Mouse (Mus musculus): ENCODE results near the gene Chaf1a. TPM values are rescaled to one million over a fixed set of nuclear protein-coding genes. Genes with fewer than 3 reads are reported as not detected.
"Not testable (repeated sequence)": the region's sequence is repeated elsewhere in the genome, so short reads cannot be mapped to it uniquely, and the experiment has no call there.

Chaf1a gene
- polyA plus RNA-seq, 1 experiment from 2014 or later, result 24.0 TPM

- not testable (repeated sequence) for H3K4me3 ChIP-seq (ENCODE audit: low read length); H3K27me3 ChIP-seq (ENCODE audit: control insufficient read depth, insufficient read depth, low read depth, low read length); H3K27ac ChIP-seq (ENCODE audit: low read length); H3K9ac ChIP-seq (ENCODE audit: low read length); H3K4me2 ChIP-seq (ENCODE audit: low read depth, low read length); H3K4me1 ChIP-seq (replicated peaks; ENCODE audit: control insufficient read depth, insufficient read depth, low read length); ATAC-seq (ENCODE audit: low read depth); H3K9me3 ChIP-seq (ENCODE audit: control insufficient read depth, low read length)
- peaks cover 16% of the 10 kb centered on the region for H3K36me3 ChIP-seq (ENCODE audit: control insufficient read depth, insufficient read depth, low read length)
- 95% methylated on average over 2 of the region's 5 CpGs for WGBS
Observed at GRCm38 (mm10) chr17:56104821-56105220, 64.6 kb downstream of the Chaf1a start.

GRCm38 (mm10) chr17:56106436-56106835 lies 66.2 kb downstream of the Chaf1a start:
- H3K4me1 ChIP-seq (replicated peaks; ENCODE audit: control insufficient read depth, insufficient read depth, low read length); H3K4me2 ChIP-seq (ENCODE audit: low read depth, low read length); H3K27ac ChIP-seq (ENCODE audit: low read length); ATAC-seq (ENCODE audit: low read depth); H3K9me3 ChIP-seq (ENCODE audit: control insufficient read depth, low read length); H3K36me3 ChIP-seq (ENCODE audit: control insufficient read depth, insufficient read depth, low read length); H3K4me3 ChIP-seq (ENCODE audit: low read length); H3K9ac ChIP-seq (ENCODE audit: low read length); H3K27me3 ChIP-seq (ENCODE audit: control insufficient read depth, insufficient read depth, low read depth, low read length): not testable (repeated sequence)
- WGBS, result 95% methylated on average over 4 of the region's 4 CpGs

GRCm38 (mm10) chr17:56106981-56107380 lies 66.7 kb downstream of the Chaf1a start:
- Histone ChIP-seq H3K27ac (ENCODE audit: low read length) (no peak overlapping the region), H3K4me2 (ENCODE audit: low read depth, low read length) (no peak overlapping the region), H3K9ac (ENCODE audit: low read length) (no peak overlapping the region), H3K36me3 (ENCODE audit: control insufficient read depth, insufficient read depth, low read length) (peaks cover 6% of the 10 kb centered on the region; the same call in 1 of the 2 replicates), H3K27me3 (ENCODE audit: control insufficient read depth, insufficient read depth, low read depth, low read length) (no peaks in the 10 kb centered on the region), H3K4me1 (replicated peaks; ENCODE audit: control insufficient read depth, insufficient read depth, low read length) (no peaks in the 10 kb centered on the region), H3K9me3 (ENCODE audit: control insufficient read depth, low read length) (no peaks in the 10 kb centered on the region), H3K4me3 (ENCODE audit: low read length) (no peak overlapping the region)
- ATAC-seq (ENCODE audit: low read depth), result no peak
- WGBS, result 58% methylated on average over 4 of the region's 4 CpGs

GRCm38 (mm10) chr17:56107736-56108135 lies 67.5 kb downstream of the Chaf1a start:
- Histone ChIP-seq H3K27me3 (ENCODE audit: control insufficient read depth, insufficient read depth, low read depth, low read length) (no peaks in the 10 kb centered on the region), H3K4me1 (replicated peaks; ENCODE audit: control insufficient read depth, insufficient read depth, low read length) (no peaks in the 10 kb centered on the region), H3K9me3 (ENCODE audit: control insufficient read depth, low read length) (no peaks in the 10 kb centered on the region), H3K4me3 (ENCODE audit: low read length) (no peak overlapping the region), H3K9ac (ENCODE audit: low read length) (no peak overlapping the region), H3K36me3 (ENCODE audit: control insufficient read depth, insufficient read depth, low read length) (no peaks in the 10 kb centered on the region), H3K4me2 (ENCODE audit: low read depth, low read length) (no peak overlapping the region), H3K27ac (ENCODE audit: low read length) (no peak overlapping the region)
- whole genome bisulfite sequencing, result 52% methylated on average over 2 of the region's 2 CpGs
- no peak for ATAC-seq (ENCODE audit: low read depth)

- Histone ChIP-seq H3K27ac (ENCODE audit: low read length) (no peak overlapping the region; the same call in 1 of the 2 replicates), H3K4me1 (replicated peaks; ENCODE audit: control insufficient read depth, insufficient read depth, low read length) (no peaks in the 10 kb centered on the region), H3K4me3 (ENCODE audit: low read length) (no peak overlapping the region), H3K27me3 (ENCODE audit: control insufficient read depth, insufficient read depth, low read depth, low read length) (no peaks in the 10 kb centered on the region), H3K9ac (ENCODE audit: low read length) (no peak overlapping the region; the same call in 1 of the 2 replicates), H3K4me2 (ENCODE audit: low read depth, low read length) (no peak overlapping the region), H3K36me3 (ENCODE audit: control insufficient read depth, insufficient read depth, low read length) (no peaks in the 10 kb centered on the region), H3K9me3 (ENCODE audit: control insufficient read depth, low read length) (no peaks in the 10 kb centered on the region)
- whole genome bisulfite sequencing, result 74% methylated on average over 6 of the region's 6 CpGs
- peak; percentile 75 for ATAC-seq (ENCODE audit: low read depth)
Observed at GRCm38 (mm10) chr17:56108334-56109044, 68.2 kb downstream of the Chaf1a start.

GRCm38 (mm10) chr17:56109219-56110051 lies 69.2 kb downstream of the Chaf1a start, which contains the start of gene Plin4:
Gene Plin4 (minus strand): TSS chr17:56109803.
- H3K4me3 ChIP-seq (ENCODE audit: low read length), result no peak within 1 kb of the TSS
- peak; percentile 12; the same call in 1 of the 2 replicates for ATAC-seq (ENCODE audit: low read depth)
- 46% methylated on average over 8 of the region's 10 CpGs for WGBS
- no peak within 1 kb of the TSS; the same call in 1 of the 2 replicates for H3K9ac ChIP-seq (ENCODE audit: low read length)
- H3K36me3 ChIP-seq (ENCODE audit: control insufficient read depth, insufficient read depth, low read length), result no peaks in the 10 kb centered on the region
- H3K27me3 ChIP-seq (ENCODE audit: control insufficient read depth, insufficient read depth, low read depth, low read length), result no peaks in the 10 kb centered on the region
- H3K27ac ChIP-seq (ENCODE audit: low read length), result peak within 1 kb of the TSS; percentile 9; the same call in 1 of the 2 replicates
- H3K9me3 ChIP-seq (ENCODE audit: control insufficient read depth, low read length), result no peaks in the 10 kb centered on the region
- no peaks in the 10 kb centered on the region for H3K4me1 ChIP-seq (replicated peaks; ENCODE audit: control insufficient read depth, insufficient read depth, low read length)
- no peak within 1 kb of the TSS for H3K4me2 ChIP-seq (ENCODE audit: low read depth, low read length)

GRCm38 (mm10) chr17:56110571-56110970 lies 70.3 kb downstream of the Chaf1a start:
- H3K4me1 ChIP-seq (replicated peaks; ENCODE audit: control insufficient read depth, insufficient read depth, low read length), result no peaks in the 10 kb centered on the region
- no peak overlapping the region for H3K27ac ChIP-seq (ENCODE audit: low read length)
- H3K9ac ChIP-seq (ENCODE audit: low read length), result no peak overlapping the region
- H3K4me3 ChIP-seq (ENCODE audit: low read length), result no peak overlapping the region
- H3K36me3 ChIP-seq (ENCODE audit: control insufficient read depth, insufficient read depth, low read length), result no peaks in the 10 kb centered on the region
- WGBS, result 67% methylated on average over 4 of the region's 4 CpGs
- H3K4me2 ChIP-seq (ENCODE audit: low read depth, low read length), result no peak overlapping the region
- H3K27me3 ChIP-seq (ENCODE audit: control insufficient read depth, insufficient read depth, low read depth, low read length), result no peaks in the 10 kb centered on the region
- no peaks in the 10 kb centered on the region for H3K9me3 ChIP-seq (ENCODE audit: control insufficient read depth, low read length)
- ATAC-seq (ENCODE audit: low read depth), result no peak

- H3K4me3 ChIP-seq (ENCODE audit: low read length), result no peak overlapping the region
- no peaks in the 10 kb centered on the region for H3K4me1 ChIP-seq (replicated peaks; ENCODE audit: control insufficient read depth, insufficient read depth, low read length)
- no peak overlapping the region for H3K4me2 ChIP-seq (ENCODE audit: low read depth, low read length)
- ATAC-seq (ENCODE audit: low read depth), result no peak
- H3K27me3 ChIP-seq (ENCODE audit: control insufficient read depth, insufficient read depth, low read depth, low read length), result no peaks in the 10 kb centered on the region
- H3K9me3 ChIP-seq (ENCODE audit: control insufficient read depth, low read length), result no peaks in the 10 kb centered on the region
- no peak overlapping the region for H3K27ac ChIP-seq (ENCODE audit: low read length)
- H3K9ac ChIP-seq (ENCODE audit: low read length), result no peak overlapping the region
- no peaks in the 10 kb centered on the region for H3K36me3 ChIP-seq (ENCODE audit: control insufficient read depth, insufficient read depth, low read length)
- WGBS, result 63% methylated on average over 1 of the region's 1 CpGs
Observed at GRCm38 (mm10) chr17:56111021-56111420, 70.8 kb downstream of the Chaf1a start.

GRCm38 (mm10) chr17:56111864-56112263 lies 71.6 kb downstream of the Chaf1a start:
- peak; percentile 35 for ATAC-seq (ENCODE audit: low read depth)
- H3K9ac ChIP-seq (ENCODE audit: low read length), result no peak overlapping the region
- no peak overlapping the region for H3K4me2 ChIP-seq (ENCODE audit: low read depth, low read length)
- H3K27ac ChIP-seq (ENCODE audit: low read length), result no peak overlapping the region
- H3K36me3 ChIP-seq (ENCODE audit: control insufficient read depth, insufficient read depth, low read length), result no peaks in the 10 kb centered on the region
- H3K4me3 ChIP-seq (ENCODE audit: low read length), result no peak overlapping the region
- no peaks in the 10 kb centered on the region for H3K4me1 ChIP-seq (replicated peaks; ENCODE audit: control insufficient read depth, insufficient read depth, low read length)
- H3K27me3 ChIP-seq (ENCODE audit: control insufficient read depth, insufficient read depth, low read depth, low read length), result no peaks in the 10 kb centered on the region
- H3K9me3 ChIP-seq (ENCODE audit: control insufficient read depth, low read length), result no peaks in the 10 kb centered on the region
- 46% methylated on average over 5 of the region's 5 CpGs for WGBS
